Comparison of ENCODE assay signal across 7 mouse cellular contexts in genomic region chr10:91171041-91171440, GRCm38 (mm10). TPM values are rescaled to one million over a fixed set of nuclear protein-coding genes. Genes with fewer than 3 reads are reported as not detected.
DNase-seq lines count a peak whose midpoint lies in the region; ATAC-seq and TF ChIP-seq lines count a peak whose summit lies in the region.

No protein-coding gene starts in this region.

- WGBS in embryonic facial prominence, embryonic 11.5 days = under 1% methylated on average over 42 of the region's 59 CpGs
- WGBS in intestine, postnatal 0 days = under 1% methylated on average over 52 of the region's 59 CpGs
- WGBS in midbrain, embryonic 13.5 days = under 1% methylated on average over 59 of the region's 59 CpGs

- no peak for TF ChIP-seq CTCF in intestine, postnatal 0 days (IDR thresholded peaks at IDR 0.05; ENCODE audit: low read depth)

- H3K9ac ChIP-seq in embryonic facial prominence, embryonic 11.5 days (replicated peaks; ENCODE audit: low read length) = peak overlapping the region; percentile 100
- H3K9ac ChIP-seq in intestine, postnatal 0 days (ENCODE audit: low read depth, low read length) = peak overlapping the region; percentile 95
- H3K9ac ChIP-seq in midbrain, embryonic 13.5 days (replicated peaks) = peak overlapping the region; percentile 97

- H3K9me3 ChIP-seq in embryonic facial prominence, embryonic 11.5 days (replicated peaks; ENCODE audit: control insufficient read depth, low read length) = no peaks in the 10 kb centered on the region
- no peaks in the 10 kb centered on the region for H3K9me3 ChIP-seq in intestine, postnatal 0 days (ENCODE audit: control insufficient read depth)
- no peaks in the 10 kb centered on the region for H3K9me3 ChIP-seq in midbrain, embryonic 13.5 days

- intact Hi-C loops in left cerebral cortex, postnatal 4 days (cut with DNase I) = loop anchor here (2.0 to 5.0 kb wide), 2 partner anchors 16 to 66 kb away; no protein-coding TSS in a partner anchor
- intact Hi-C loops in left cerebral cortex, postnatal 36 days (cut with DNase I) = loop anchor here (2.0 kb wide), 2 partner anchors 18 to 66 kb away; no protein-coding TSS in a partner anchor

- DNase-seq in left cerebral cortex, postnatal 4 days = peak; percentile 49
- no peak for DNase-seq in left cerebral cortex, postnatal 36 days (ENCODE audit: low spot score in 2 of 2)
- DNase-seq in NIH3T3 (ENCODE audit: low read depth) = peak; percentile 60
- DNase-seq in embryonic facial prominence, embryonic 11.5 days (ENCODE audit: low spot score) = peak; percentile 51
- DNase-seq in urinary bladder, postnatal 36 days (ENCODE audit: low spot score in 2 of 2) = no peak

- peak; percentile 63 for ATAC-seq in embryonic facial prominence, embryonic 11.5 days (replicated peaks; ENCODE audit: insufficient number of reproducible peaks, low FRiP score, low TSS enrichment, low read depth)
- peak; percentile 46 for ATAC-seq in intestine, postnatal 0 days
- ATAC-seq in midbrain, embryonic 13.5 days = peak; percentile 80

- no peaks in the 10 kb centered on the region for H3K4me1 ChIP-seq in embryonic facial prominence, embryonic 11.5 days (ENCODE audit: control insufficient read depth, insufficient read depth, low read length)
- H3K4me1 ChIP-seq in intestine, postnatal 0 days (replicated peaks; ENCODE audit: control insufficient read depth, insufficient read depth, low read length) = no peaks in the 10 kb centered on the region
- peaks cover 37% of the 10 kb centered on the region for H3K4me1 ChIP-seq in midbrain, embryonic 13.5 days (replicated peaks)

- peak overlapping the region; percentile 99 for H3K27ac ChIP-seq in embryonic facial prominence, embryonic 11.5 days (replicated peaks; ENCODE audit: low read depth, low read length)
- H3K27ac ChIP-seq in intestine, postnatal 0 days (ENCODE audit: low read depth, low read length) = peak overlapping the region; percentile 97
- peak overlapping the region; percentile 100 for H3K27ac ChIP-seq in midbrain, embryonic 13.5 days

- H3K36me3 ChIP-seq in embryonic facial prominence, embryonic 11.5 days (replicated peaks; ENCODE audit: control insufficient read depth, insufficient read depth, low read depth, low read length) = no peaks in the 10 kb centered on the region
- H3K36me3 ChIP-seq in intestine, postnatal 0 days (ENCODE audit: control insufficient read depth, insufficient read depth) = no peaks in the 10 kb centered on the region
- no peaks in the 10 kb centered on the region for H3K36me3 ChIP-seq in midbrain, embryonic 13.5 days

- H3K27me3 ChIP-seq in embryonic facial prominence, embryonic 11.5 days (ENCODE audit: control insufficient read depth, insufficient read depth, low read length) = no peaks in the 10 kb centered on the region
- H3K27me3 ChIP-seq in intestine, postnatal 0 days (replicated peaks; ENCODE audit: control insufficient read depth, insufficient read depth, low read length) = no peaks in the 10 kb centered on the region
- no peaks in the 10 kb centered on the region for H3K27me3 ChIP-seq in midbrain, embryonic 13.5 days

- peak overlapping the region; percentile 97 for H3K4me3 ChIP-seq in embryonic facial prominence, embryonic 11.5 days (ENCODE audit: low read depth, low read length)
- H3K4me3 ChIP-seq in intestine, postnatal 0 days (ENCODE audit: low read depth, low read length) = peak overlapping the region; percentile 82
- peak overlapping the region; percentile 97 for H3K4me3 ChIP-seq in midbrain, embryonic 13.5 days (replicated peaks)

- H3K4me2 ChIP-seq in embryonic facial prominence, embryonic 11.5 days (ENCODE audit: low read depth, low read length) = peak overlapping the region; percentile 35
- H3K4me2 ChIP-seq in intestine, postnatal 0 days (replicated peaks; ENCODE audit: low read depth) = peak overlapping the region; percentile 80
- peak overlapping the region; percentile 72 for H3K4me2 ChIP-seq in midbrain, embryonic 13.5 days (replicated peaks)

RNA-seq across cellular contexts. Expression of gene Tmpo, which starts 10.1 kb away (rescaled TPM):
- total RNA-seq in left cerebral cortex, postnatal 4 days (2021) = 10 to 100 TPM; 70.0 to 76.8 TPM
- 10 to 100 TPM; 34.6 to 41.3 TPM for total RNA-seq in left cerebral cortex, postnatal 36 days (2021)
- polyA plus RNA-seq in embryonic facial prominence, embryonic 11.5 days (2014; fragmentation: Nextera tagmentation; extraction: Ambion mirVana) = 343 and 401 TPM in 2 replicates
- 57.7 and 59.7 TPM in 2 replicates for polyA plus RNA-seq in intestine, postnatal 0 days (2015; fragmentation: Nextera tagmentation; extraction: Ambion mirVana)
- 165 and 175 TPM in 2 replicates for polyA plus RNA-seq in midbrain, embryonic 13.5 days (2015; fragmentation: Nextera tagmentation; extraction: Ambion mirVana)

RNA-seq across cellular contexts. Expression of gene Slc25a3, which starts 47.2 kb away (rescaled TPM):
- 100 to 1,000 TPM; 388 to 413 TPM for total RNA-seq in left cerebral cortex, postnatal 4 days (2021)
- 100 to 1,000 TPM; 513 to 539 TPM for total RNA-seq in left cerebral cortex, postnatal 36 days (2021)
- polyA plus RNA-seq in embryonic facial prominence, embryonic 11.5 days (2014; fragmentation: Nextera tagmentation; extraction: Ambion mirVana) = 421 and 443 TPM in 2 replicates
- 1,127 and 1,178 TPM in 2 replicates for polyA plus RNA-seq in intestine, postnatal 0 days (2015; fragmentation: Nextera tagmentation; extraction: Ambion mirVana)
- polyA plus RNA-seq in midbrain, embryonic 13.5 days (2015; fragmentation: Nextera tagmentation; extraction: Ambion mirVana) = 469 and 478 TPM in 2 replicates

Comparison
In these comparisons a context has a peak if more than half of its experiments do, and no peak if none do; other contexts are left out.
1. DNase-seq: peak in left cerebral cortex, postnatal 4 days (single experiment), NIH3T3 (single experiment) and embryonic facial prominence, embryonic 11.5 days (single experiment); none in left cerebral cortex, postnatal 36 days (0 of 2) and urinary bladder, postnatal 36 days (0 of 2).
2. Peak in every context shown above with its lines, with median percentiles within 50 percentile points of each other: ATAC-seq, H3K27ac ChIP-seq, H3K4me2 ChIP-seq, H3K4me3 ChIP-seq and H3K9ac ChIP-seq.